Mouse (Mus musculus) heart, adult 8-10 months (tissue): ENCODE data around the gene Klhl22. TPM values are rescaled to one million over a fixed set of nuclear protein-coding genes. Genes with fewer than 3 reads are reported as not detected.

Experiments
- DNase-seq: peaks from one replicate; pipeline ENCODE4 v3.0.0; 2022; ENCODE audit warnings: low spot score
- total RNA-seq, 4 experiments: library from RNA; stranded (reverse); gene quantifications; 2 replicates each; pipeline ENCODE4 v1.2.4; 2022

Gene Klhl22
- total RNA-seq, 4 experiments from 2014 or later = 18.8 to 23.0 (median 19.4) TPM

DNA sequence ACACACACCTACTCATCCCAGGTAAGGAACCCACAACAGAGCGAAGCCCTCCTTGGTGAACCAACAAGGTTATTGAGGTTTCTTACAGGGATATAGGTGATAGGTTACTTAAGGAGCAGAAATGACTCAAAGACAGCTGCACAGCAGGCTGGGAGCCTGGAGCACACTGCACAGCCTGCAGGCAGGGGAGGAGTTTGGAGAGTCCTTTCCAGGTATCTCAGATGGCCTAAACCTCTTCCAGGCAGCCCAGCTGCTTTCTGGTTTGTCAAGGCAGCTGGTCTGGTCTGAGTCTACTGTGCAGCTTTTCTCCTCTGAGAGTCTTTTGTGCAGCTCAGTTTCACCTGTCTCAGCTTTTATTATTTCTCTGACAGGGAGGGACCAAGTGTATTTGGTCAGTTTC, 1.7 kb upstream of the Klhl22 start:
- no peak for DNase-seq

DNA sequence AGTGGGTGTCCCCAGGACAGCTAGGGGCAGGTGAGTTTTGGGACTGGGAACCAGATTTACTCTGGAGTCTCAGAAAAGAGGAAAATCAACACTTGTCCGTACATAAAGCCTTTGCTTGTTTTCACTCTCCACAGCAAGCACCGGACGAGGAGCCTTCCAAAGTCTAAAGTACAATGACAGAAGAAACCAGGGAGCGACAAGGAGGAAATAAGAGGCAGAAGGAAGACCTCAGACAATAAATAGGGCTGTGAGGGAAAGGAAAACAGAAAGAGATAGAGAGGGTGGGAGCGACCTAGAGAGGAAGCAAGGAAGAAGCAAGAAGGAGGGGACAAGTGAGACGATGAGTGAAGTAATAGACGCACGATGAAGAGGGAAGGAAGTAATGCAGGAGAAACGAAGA, 516 bp upstream of the Klhl22 start:
- DNase-seq = no peak

DNA sequence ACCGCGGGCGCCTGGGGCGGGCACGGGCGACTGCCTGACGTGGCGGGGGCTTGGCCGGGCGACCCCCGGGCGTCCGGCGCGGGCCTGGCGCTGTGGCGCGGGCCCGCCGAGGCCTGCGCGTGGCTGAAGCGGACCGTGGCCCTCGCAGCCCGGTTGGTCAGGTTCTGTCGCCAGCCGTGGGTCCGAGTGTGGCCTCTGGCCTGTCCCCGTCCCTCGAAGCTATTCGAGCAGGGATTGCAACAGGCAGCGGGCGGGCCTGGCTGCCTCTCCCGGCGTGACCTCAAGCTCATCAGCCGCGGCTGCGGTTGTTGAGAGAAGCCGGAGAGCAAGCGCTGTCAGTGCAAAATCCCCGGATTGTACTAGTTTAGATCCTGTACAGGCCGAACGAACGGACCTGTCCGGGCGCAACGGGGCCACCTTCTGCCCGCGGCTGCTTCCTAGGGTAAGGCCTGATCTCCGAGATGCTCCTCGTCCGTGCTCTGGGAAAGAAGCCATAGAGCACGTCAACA, 449 bp downstream of the Klhl22 start:
- peak; percentile 38 for DNase-seq

DNA sequence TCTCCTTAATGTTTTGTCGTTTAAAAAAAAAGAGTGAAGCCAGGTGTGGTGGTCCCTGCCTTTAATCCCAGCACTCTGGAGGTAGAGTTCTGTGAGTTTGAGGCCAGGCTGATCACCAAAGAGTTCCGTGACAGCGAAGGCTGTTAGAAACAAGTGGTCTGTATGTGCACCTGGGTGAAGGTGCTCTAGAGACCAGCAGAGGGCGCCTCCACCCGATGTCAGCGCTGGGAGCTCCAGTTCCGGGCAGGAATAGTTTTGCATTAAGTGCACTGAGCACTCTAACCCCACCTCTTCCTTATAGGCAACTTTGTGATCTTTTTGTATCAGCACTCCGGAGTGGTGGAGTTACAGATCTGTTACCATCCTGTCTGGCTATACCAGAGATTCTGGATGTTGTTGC, 1.2 kb downstream of the Klhl22 start:
- DNase-seq = peak; percentile 16

DNA sequence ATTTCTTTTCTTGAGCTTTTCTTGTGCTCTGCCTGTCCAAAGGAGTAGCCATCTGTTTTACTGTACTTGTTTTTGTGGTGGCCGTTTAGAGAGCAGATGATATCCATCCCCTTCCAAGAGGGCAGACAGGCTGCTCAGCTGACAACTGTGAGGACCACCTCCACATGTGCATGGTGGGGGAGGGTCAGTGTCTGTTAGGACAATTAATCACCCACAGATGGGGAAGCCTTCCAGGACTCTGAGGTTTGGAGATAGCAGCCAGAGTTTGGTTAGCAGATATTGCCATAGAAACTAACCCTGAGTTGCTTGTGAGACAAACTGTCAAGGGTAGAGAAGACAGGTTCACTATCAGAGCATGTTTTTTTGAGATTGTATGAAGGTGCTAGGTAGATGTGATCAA, 1.7 kb downstream of the Klhl22 start:
- no peak for DNase-seq

DNA sequence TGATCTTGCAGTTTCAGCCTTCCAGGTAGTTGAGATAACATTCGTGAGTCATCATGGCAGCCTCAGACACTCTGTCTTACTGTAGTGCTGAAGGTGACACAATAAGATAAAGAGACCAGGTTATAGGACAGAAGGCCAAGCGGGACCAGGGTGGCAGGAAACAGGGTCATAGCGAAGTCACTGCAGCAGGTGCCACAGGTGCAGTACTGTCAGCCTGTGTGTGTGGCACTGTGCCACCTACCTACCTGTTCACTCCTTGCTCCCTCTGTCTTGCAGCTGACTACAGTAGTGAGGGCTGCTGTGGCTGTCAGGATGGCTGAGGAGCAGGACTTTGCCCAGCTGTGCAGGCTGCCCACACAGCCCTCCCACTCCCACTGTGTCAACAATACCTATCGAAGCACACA, 4.7 kb downstream of the Klhl22 start:
- DNase-seq = no peak

DNA sequence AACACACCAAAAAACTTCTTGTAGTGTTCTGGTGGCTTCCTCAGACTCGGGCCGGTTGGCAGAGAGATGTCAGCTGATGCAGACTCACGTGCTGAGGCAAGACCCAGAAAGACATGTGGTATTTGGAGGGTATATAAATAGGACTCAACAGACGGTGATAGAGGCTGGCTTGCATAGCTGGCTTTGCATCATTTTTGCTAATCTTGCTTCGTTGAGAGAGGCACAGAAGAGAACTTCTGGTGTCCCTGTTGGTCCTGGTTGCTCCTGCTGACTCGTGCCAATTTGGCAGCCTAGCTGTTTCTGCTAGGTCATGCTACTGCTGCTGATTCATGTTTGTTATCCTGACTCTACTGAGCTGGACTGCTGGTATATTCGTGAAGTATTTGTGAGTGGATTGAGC, 9.4 kb downstream of the Klhl22 start:
- peak; percentile 70 for DNase-seq

DNA sequence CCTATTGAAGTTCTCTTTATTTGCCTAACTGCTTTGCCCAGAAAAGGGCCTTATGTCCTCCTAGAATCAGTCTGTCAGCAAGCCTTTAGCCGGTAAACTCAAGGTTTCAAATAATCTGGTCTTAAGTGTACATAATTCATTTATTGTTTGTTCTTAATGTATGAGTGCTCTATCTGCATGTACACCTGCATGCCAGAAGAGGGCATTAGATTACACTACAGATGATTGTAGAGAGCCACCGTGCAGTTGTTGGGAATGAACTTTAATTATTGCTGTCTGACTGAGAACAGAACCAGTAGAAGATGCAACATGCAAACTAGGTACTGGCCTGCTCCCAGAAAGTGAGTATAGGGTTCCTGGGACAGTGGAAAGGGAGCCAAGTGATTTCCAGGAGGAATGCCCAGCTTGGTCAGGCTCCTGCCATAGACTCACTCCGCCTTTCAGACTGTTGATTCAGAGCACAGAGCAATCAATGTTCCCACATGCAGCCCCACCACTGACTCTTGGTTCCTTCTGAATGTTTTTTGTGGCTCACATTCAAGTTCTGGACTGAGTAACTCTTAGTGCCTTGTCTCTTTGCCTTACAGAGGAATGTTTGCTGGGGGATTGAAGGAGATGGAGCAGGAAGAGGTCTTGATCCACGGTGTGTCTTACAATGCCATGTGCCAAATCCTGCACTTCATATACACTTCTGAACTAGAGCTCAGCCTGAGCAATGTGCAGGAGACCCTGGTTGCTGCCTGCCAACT, 11.9 kb downstream of the Klhl22 start:
- peak; percentile 13 for DNase-seq

DNA sequence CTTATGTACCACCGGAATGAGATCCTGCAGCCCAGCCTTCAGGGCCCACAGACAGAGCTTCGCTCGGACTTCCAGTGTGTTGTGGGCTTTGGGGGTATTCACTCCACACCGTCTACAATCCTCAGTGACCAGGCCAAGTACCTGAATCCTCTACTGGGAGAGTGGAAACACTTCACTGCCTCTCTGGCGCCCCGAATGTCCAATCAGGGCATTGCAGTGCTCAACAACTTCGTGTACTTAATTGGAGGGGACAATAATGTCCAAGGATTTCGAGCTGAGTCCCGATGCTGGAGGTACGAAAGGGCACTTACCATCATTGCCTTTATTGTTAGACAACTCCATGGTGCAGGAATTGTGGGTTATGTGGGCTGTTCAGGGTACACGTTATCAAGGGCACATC, 17.4 kb downstream of the Klhl22 start:
- no peak for DNase-seq

DNA sequence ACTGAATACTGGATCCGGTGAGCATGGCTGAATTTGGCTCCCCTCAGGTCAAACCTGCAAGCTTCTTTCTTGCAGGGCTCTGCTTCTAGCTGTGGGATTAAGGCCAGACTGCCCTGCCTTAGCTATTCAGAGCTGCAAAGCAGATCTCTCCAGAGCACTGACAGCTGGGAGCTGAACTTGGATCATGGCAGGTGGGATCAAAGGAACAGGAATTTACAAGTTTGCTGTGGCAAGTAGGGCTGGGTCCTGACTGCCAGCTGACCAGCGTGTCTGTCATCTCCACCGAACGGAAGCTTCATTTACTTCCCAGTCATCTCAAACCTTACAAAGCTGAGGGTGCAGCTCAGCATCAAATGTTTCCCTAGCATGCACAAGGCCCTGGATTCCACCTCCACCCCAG, 18.8 kb downstream of the Klhl22 start:
- no peak for DNase-seq

DNA sequence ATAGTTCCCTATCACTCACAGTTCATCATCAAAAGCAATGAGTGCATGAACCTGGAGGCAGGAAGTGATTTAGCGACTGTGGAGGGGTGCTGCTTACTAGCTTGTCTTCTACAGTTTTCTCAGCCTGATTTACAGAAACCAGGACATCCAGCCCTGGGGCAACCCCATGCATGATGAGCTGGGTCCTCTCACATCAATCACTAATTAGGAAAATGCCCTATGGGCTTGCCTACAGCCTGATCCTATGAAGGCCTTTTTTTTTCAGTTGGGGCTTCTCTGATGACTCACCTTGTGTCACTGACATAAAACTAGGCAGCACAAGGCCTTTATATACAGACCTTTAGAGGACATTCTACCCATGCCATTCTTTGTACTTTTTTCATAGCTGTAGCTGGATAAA, 20.3 kb downstream of the Klhl22 start:
- no peak for DNase-seq

DNA sequence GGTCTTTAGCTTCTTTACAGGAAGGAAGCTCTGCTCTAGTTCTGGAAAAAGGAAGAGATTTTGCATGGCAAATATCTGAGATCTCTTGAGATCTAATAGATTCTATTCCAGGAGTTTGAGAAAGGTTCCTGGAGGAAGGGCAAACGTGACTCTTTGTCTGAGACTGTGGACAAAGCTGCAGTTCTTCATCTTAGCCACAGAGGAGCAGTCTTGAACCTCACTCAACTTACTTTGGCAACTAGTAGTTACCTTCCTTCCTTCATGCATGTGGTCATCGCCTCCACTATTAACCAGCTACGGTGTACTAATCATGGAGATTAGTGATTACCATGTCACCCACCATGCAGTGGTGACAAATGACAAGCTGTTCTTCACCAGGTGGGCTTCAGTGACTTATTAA, 25.9 kb downstream of the Klhl22 start:
- no peak for DNase-seq

DNA sequence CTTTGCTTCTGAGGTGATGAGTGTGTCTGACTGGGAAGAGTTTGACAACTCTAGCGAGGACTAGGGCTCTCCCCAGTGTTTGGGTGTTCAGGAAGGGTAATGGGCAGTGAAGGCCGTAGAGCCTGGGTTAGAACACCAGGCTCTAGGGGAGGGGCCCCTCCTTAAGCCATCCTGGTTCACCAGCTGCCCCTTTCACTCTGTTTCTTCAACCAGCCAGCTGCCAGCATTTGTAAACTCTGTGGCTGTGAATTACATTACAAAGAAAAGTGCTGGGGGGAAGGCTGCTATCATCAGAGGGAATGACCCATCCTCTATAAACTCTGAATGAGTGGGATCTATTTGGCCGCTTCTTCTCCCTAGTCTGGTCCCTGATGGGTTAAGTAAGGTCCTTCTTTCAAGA, 33.3 kb downstream of the Klhl22 start:
- DNase-seq = no peak

DNA sequence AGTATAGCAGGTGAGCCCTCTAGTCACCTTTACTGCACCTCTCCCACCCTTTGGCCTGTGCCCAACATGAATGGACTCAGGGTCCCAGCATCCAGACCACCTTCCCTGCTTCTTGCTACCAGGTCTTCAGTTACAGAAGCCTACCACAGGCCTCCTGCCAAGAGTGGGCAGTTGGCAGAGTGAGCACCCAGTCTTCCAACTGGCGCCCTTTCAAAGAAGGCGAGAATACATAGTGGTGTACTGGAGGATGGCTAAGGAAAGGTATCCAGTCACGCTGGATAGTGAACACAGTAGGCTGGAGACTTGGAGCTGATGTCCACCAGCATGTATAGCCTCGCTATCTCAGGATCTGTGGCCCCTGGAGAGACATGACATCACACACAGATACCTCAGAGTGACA, 34.6 kb downstream of the Klhl22 start:
- DNase-seq = no peak

DNA sequence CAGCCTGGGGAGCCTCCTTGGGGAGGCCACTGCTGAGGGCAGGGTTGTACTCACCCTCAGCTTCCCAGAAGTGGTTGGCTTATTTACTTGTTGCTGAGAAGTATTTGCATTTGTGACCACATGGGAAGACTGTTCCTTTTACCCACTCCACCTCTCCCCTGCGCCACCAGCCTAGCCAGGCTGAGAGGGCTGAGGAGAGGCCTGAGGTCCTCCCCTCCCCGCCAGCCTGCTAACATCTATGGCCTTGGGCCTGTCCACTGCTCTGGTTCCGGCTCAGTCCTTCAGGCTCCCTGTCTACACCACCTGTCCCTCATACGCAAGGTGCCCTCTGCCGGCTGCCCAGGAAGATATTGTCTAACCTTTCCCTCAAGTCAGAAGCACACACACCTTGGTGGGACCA, 36.2 kb downstream of the Klhl22 start:
- no peak for DNase-seq

DNA sequence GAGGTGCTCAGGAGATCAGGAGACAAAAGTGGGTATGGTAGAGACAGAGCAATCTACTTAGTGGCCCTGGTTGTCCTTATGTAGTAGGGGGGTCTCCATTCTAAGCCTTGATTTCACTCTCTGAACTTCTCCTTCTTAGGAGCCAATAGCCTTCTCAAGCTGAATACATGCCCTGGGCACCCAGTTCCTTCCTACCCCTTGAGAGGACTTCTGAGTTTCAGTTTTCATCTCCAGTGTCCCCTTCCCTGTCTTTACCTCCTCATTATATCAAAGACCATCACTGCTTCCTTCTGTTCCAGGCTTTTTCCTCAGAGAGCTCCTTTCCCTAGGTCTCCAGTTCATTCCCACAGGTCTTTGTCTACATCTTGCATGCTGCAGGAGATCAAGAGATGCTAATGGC, 37.1 kb downstream of the Klhl22 start:
- no peak for DNase-seq

DNA sequence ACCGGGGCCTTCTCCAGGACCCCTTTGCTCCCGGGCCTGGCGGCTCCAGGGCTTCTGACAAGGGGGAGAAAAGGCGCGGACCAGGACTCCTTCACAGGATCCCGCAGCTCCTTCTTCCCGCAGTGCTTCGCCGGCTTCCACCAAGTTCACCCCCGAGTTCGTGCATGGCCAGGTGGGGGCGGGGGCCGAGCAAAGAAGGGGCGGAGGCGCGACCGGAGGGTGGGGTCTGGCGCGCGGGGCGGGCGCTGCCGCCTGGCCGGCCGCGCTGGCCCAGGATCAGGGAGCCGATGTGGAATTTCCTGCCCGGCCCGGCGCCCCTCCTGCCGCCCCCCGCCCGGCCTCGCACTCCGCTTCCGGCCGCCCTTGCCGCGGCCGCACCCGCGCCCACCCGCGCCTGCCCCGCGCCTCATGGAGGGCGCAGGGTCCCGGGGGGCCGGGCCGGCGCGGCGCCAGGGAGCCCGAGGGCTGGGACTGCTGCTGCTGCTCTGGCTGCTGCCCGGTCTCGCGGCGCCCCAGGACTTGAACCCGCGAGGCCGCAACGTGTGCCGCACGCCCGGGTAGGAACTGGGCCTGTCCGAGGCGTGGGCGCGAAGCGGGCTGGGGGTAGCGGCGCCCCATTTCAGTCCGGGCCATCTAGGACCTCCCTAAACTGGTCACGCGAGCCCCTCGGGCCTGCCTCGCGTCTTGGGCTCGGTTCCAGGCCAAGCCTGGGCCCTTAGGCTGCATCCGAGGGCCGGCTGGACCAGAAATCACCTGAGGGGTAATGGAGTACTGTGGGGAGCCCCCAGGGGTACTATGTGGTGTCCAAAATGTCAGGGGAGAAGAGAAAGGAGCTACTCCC, 37.8 kb downstream of the Klhl22 start, which contains the start of gene Scarf2:
Gene Scarf2 (plus strand): TSS at position 312 of the 841 bp plus-strand sequence.
- no peak for DNase-seq

DNA sequence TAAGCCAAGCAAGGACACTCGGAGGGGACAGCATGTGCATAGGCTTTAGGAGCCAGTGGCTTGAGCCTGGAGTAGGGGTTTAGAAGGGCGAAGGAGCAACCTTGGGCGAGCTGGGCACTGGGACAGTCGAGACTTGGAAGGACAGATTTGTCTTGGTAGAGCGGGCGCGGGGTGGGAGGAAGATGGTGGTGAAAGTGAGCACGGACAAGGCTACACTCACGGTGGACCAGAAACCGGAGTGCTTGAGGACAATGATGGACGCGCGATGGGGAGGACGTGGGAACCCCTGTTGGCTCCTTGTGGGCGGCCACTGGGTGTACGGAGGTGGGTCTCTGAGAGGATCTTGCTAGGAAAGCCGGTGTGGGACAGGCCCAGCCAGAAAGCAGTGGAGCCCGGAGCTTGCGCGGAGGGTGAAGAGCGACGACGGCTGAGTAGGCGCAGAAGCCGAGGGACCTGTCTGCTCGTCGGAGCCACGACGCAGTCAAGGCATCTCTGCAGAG, 38.4 kb downstream of the Klhl22 start:
- no peak for DNase-seq

DNA sequence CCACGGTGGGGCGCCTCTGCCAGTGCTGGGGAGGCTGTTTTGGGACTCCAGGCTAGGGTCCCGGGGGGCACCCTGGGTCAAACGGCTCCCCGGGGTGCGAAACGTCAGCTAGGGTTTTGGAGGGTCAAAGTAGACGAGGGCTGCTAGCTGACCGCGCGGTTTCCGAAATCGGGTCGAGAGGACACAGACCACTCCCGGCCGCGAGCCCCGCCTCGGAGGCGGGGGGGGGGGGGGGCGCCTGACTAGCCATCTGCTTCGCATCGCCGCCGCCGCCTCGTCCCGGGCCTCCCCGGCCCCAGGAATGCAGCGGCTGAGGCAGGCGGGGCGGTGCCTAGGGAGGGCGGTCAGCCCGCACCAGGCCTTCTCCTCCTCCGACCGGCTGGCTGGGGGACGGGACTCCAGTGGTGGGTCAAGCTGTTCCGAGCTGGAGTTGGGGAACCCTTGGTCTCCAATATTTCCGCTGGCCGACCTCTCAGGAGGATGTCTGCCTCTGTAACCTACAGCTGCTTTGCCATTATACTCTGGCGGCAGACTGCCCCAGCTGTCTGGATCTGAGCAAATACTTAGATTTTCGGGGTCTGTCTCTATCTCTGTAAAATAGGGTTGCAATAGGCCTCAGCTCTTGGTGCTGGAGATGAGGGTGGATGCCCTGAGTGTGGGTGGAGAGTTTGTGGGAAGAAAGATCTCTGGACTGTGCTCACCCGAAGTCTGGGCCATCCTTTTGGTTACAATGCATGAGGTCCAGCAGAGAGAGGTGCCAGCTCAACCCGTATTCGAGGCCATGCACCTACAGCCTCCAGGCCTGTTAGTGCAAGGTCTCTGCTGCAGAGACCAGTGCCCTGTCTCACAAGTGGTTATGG, 39.1 kb downstream of the Klhl22 start:
- DNase-seq = no peak

DNA sequence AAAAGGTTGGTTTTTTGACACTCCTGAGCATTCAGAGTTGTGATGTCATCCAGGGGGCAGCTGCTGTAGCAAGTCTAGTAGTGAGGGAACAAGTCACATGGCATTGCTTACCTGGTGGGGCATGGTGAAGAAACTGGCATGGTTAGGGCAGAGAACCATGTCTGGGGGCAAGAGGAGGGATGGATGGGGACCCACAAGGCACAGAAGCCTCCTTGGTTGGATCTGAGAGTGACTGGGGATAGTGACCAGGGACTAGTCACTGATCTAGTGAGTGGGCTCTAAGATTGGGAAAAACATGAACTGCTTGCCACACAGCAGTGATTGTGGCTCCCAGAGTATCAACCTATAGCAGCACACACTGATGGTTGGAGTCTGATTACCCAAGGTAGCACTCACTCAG, 40.2 kb downstream of the Klhl22 start:
- DNase-seq = no peak

DNA sequence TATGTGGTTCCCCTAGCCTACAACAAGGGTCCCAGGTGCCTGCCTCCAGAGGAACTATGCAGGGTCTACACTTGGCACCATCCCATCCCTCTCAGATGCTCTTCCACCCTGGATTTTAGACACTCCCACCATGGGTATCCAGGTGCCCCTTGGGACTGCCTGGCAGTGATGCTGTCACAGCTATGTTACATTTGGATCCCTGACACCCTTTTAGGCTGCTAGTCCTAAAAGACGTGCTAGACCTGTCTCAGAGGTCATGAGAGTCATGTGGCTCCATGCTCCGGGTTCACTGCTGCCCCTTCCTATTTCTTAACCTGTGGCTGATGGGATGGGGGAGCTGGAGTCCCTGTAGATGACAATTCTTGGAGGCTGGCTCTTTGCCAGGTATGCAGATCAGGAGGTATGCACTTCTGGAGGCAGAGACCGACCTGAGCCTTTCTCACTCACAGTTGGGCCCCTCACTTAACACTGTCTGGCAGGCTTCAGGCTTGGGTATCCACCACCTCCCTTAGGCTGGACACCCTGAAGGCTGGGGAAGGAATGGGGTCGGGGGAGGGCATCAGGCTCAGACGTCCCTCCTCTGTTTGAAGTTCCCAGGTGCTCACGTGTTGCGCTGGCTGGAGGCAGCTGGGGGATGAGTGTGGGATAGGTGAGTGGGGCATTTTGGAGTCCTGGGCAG, 42.5 kb downstream of the Klhl22 start:
- DNase-seq = no peak
